Mouse (Mus musculus) right cerebral cortex, postnatal 10 days (tissue): ENCODE data around the gene 5031439G07Rik.

Source experiments
- DNase-seq, 2 experiments: peaks; one replicate each; pipeline ENCODE4 v3.0.0; 2021; ENCODE audit warnings: low spot score in 2 of 2

5031439G07Rik gene

DNA sequence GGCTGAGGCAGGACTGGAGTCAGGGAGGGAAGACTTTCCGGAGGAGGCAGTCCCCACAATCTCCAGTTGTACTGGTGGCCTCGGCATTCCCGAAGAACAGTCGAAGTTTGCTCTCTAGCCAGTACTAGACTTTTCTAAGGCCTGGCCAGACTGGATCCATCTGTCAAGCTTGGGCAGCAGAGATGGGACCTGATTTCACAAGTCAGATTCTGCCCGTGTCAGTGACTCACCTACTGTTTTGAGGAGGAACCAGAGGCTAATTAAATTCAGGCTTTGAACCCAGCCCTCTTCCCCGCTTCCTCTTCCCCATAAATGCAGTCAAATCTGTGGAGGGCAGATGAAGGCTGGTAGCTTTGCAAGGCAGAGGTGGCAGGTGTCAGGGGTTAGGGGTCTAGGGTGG is 6.7 kb upstream of the 5031439G07Rik start:
- DNase-seq: no peak

GRCm38 (mm10) chr15:84994498-84994897 is 6.1 kb upstream of the 5031439G07Rik start:
- no peak for DNase-seq

- DNase-seq: peak in 1 of 2 experiments; percentile 68
These were observed 1.4 kb upstream of the 5031439G07Rik start for GRCm38 (mm10) chr15:84989771-84990170.

DNA sequence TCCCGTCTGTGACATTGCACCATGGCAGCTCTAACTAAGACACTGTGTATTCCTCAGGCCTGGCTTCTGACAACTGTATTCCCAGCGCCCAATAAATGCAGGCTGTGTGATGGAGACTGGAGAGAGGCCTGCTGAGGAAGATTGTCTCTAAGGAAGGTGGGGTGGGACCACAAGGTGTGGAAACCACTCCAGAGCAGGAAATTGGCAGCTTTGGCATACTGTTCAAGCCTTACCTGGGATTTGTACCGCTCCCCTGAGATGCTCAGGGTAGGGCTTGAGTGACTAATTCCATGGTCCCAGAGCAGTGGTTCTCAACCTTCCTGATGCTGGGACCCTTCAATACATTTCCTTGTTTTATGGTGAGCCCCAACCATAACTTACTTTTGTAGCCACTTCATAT is 747 bp upstream of the 5031439G07Rik start:
- DNase-seq: no peak

DNA sequence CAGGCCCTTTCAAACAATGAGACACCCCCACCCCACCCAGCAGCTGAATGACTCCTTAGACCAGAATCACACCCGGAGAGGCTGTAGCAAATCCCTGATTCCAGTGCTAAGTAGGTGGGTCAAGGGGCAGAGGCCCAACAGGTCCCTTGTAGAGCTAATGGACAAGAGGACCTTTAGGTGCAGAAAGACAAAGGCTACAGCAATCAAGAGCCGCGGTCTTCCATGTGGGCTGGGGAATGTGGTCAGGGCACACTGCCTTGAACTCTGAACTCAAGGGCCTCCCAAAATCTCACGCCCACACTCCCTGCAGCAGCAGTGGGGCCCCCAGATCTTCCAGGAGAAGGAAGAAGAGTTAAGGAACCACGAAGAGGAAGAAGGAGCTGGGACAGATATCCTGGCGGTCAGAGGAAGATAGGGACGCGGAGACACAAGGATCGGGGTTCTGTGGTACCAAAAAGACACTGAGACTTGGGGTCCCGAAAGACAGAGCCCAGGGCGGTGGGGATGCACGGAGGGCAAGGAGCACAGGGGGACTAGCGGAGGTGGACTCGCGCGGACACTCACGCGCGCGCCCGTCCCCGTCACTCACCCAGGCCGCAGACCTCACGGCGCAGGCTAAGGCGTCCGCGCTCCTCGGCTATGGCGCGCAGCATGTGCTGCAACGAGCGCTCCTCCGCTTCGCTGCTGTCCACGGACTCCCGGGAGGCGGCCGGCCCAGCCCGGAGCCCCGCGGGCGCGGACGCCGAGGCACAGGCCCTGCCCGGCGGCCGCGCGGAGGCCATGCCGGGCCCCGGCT is 1.1 kb downstream of the 5031439G07Rik start:
- DNase-seq: peak; percentile 66 to 69

DNA sequence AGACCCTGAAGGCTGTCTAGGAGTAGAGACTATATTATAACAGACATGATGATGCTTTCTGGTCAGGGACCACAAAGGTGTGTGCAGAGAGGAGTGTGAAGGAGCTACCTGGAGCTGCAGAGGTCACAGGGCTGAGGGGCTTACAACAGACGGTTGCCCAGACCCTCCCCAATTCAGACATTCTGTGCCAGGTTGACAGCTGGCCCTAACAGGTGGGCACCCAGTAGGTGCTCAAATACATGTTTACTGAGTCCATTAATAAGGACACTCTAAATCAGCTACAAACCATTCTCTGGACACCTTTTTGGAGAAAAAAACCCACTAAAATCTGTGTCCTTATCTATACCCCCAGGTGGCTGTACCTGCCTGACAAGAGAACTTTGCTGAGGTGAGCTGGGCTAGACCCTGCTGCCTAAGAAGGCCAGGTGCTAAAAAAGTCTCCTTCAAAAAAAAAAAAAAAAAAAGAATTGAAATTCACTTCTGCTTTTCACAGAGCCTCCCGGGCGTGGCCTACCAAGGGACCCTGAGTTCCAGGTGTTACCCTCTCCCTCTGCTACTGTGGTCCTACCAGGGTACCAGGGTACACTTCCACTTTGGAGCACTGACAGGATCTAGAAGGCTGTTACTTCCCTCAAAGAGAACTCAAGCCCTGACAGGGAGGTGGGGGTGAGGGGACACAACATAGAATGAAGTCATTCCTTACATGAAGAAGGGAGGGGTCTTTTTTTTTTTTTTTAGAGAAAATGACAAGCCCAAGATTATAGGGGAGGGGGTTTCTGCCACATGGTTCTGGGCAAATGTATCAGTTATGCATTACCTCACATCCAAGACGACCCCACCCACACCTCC is 2.0 kb downstream of the 5031439G07Rik start:
- DNase-seq: no peak

- DNase-seq: no peak
These were observed 2.7 kb downstream of the 5031439G07Rik start for GRCm38 (mm10) chr15:84985516-84986160.

DNA sequence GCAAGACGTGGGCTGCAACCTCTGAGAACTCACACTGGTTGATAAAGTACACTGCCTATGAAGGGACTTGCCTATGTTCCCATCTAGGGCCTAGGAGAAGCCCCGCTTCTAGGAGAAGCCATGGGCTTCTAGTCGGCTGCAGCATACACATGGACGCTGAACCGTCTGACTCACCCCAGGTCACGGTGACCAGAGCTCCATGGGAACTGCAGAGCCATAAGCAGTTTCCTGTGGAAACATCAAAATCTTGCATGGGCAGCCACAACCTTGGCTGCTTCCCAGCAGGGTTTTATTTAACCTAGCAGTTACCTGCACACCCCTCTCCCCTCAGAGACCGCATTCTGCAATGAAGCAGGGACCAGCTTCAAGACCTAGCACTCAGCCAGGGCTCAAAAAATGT is 4.6 kb downstream of the 5031439G07Rik start:
- DNase-seq: no peak

GRCm38 (mm10) chr15:84982888-84983287 is 5.5 kb downstream of the 5031439G07Rik start:
- no peak for DNase-seq

DNA sequence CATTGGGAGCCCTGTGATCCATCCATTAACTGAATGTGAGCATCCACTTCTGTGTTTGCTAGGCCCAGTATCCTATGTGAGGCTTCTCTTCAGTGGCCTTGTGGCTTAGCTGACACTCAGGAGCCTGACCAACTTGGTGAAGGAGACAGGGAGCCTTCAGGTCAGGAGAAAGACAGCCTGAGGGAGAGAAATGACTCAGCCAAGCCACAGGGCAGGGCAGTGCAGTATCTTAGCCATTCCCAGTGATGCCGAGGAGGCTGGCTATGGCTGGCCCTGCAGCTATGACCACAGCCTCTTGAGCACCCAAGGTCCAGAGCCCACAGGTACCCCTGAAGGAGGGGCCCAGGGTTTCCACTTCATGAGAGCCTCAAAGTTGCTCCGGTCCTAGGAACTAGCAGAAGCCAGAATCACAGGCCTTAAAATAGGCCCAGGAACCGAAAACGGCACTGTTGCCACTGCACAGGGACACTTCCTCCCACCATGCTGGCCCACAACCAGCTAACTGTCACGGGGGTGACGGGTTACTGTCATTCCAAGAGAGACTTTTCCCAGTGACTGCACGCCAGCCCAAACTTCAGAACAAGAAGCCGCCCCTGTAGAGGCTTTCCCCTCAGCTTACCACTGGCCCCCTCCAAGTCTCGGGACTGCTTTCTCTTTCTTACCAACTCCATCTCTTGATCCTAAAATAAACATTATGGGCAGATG is 6.6 kb downstream of the 5031439G07Rik start:
- peak in 1 of 2 experiments; percentile 62 for DNase-seq

DNA sequence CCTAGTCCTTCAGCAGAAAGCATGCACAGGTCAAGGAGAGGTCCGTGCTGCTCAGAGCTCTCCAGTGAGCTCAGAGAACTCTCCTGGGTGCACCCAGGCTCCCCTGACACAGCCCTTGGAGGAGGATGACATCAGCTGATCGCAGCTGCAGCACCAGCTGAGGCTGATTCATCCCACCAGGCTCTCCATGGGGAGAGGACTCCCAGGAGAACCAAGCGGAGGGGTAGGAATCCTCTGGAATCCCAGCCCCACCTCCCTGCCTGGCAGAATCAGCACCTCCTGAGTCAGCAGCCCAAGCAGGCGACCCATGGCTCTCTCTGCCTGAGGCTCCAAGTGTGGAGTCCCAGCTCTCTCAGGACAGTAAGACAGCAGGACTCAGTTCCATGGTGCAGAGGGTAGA is 12.6 kb downstream of the 5031439G07Rik start:
- DNase-seq: peak in 1 of 2 experiments; percentile 66

- no peak for DNase-seq
These were observed 14.8 kb downstream of the 5031439G07Rik start for GRCm38 (mm10) chr15:84973544-84973871.

- DNase-seq: peak; percentile 62 to 70
These were observed 15.3 kb downstream of the 5031439G07Rik start for GRCm38 (mm10) chr15:84972860-84973543.

GRCm38 (mm10) chr15:84968534-84968933 is 19.8 kb downstream of the 5031439G07Rik start:
- DNase-seq: no peak

DNA sequence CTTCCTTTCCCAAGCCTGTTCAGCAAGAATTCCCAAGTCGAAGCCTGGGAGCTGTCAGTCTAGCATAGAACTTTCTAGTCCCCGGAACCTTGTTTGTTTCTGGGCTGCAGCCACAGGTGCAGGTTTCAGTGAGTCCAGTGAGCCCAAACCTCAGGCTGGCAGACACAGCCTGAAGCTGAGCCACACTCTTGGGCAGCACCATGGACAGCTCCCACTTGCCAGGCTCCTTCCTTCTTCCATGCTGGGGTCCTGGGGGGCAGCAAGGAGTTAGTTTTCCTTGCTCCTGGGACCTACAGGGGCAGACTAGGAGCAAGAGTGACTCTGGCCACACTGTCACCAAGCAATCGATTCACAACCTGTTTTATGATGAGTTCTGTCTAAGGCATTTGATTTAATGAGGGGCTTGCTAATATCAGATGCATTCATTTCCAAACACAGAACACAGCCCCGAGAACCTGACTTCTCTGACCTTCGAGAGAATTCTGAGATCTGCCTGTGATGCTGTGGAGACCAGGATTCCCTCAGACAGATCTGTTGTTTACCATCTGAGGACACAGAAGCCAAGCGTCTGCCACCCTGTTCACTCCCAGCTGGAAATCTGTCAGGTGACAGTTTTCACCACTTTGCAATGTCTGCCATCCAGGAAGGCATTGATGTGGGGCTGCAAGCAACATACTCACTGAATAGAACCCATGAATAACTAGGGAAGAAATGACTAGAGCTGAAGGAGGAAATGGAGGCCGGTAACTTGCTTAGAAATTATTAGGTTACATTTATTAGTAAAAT is 22.6 kb downstream of the 5031439G07Rik start:
- no peak for DNase-seq

GRCm38 (mm10) chr15:84964771-84965170 is 23.6 kb downstream of the 5031439G07Rik start:
- DNase-seq: no peak

DNA sequence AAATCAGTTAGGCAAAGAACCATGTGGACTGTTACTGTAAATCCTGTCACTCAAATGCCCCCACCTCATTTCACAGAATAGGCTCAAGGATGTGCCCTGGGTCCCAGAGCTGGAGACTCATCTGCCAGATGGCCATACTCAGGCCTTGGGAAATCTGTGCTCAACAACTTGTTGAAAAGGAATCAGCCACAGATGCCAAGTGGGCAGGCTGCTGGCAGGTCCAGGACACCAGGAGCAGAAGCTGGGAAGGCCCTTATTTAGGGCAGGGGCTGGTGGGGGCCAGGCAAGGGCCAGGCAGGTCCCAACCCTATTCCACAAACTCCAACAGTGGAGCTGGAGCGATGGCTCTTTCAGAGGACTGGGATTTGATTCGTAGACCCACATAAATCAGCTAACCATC is 25.8 kb downstream of the 5031439G07Rik start:
- DNase-seq: no peak

DNA sequence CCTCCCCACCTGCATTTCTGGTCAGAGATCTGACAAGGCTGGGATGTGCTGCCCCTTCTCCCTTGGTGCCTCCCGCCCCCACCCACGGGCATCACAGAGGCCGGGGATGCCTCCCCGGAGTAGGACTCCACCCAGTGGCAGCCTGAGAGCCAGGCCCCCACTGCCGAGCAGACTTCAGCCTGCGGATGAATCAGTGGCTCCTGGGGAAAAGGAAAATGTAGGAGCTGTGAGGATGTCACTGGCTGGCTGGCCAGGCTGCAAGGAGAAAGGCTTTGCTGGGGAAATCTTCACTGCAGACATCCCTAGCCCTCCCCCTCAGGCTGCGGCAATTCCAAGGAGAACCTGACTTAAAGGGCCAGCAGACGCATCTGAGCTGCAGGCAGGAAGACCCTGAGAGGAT is 27.7 kb downstream of the 5031439G07Rik start:
- peak; percentile 74 to 75 for DNase-seq

- no peak for DNase-seq
These were observed 28.5 kb downstream of the 5031439G07Rik start for GRCm38 (mm10) chr15:84959891-84960290.

DNA sequence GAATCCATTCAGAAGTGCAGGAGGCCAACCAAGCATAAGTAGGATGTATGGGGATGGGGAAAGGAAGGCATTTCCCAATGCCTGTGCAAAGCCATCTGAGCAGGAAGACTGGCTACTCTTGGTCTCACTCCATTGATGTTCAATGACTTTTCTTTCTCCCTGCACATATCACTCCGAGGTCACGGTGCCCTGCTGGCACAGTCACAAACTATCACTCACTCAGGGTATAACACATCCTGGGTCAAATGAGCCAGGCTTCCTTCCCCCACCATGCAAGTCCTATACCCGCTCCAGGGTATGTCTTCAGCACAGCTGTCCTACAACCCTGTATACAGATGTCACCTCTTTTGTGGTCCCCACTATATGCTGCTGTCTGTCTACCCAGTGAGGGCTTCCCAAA is 30.0 kb downstream of the 5031439G07Rik start:
- DNase-seq: no peak
